18 mouse cellular contexts compared by ENCODE assay signal in the genomic region with DNA sequence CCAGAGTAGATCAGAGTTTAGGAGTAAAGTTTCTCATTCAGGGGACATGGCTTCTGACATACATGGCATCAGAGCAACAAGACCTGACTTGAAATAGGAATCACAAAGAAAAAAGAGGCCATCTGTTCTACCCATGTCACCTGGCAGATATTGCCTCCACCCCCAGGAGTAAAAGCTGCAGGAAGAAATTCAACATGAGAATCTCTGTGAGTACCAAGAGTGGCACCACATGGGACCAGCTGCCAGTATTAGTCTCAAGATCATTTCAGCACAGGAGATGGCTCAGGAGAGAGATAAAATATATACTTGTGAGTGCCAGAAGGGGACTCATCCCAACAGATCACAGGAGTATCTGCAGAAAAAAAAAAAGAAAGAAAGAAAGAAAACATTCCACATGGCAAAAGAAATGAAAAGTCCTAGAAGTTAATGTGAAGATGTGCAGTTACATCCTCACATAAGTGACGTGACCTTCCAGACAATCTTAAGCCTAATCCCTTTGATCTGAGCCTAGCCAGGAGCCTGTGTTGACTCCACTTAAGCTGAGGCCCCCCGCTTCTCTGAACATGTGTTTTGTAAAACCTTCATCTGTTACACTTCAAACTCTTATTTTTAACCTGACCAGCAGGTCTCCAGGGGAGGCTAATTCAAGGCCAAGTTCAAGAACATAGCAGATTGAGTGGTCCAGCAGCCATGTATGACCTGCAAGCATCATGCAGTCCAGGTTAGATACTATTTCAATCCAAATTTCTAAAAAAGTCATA.
DNase-seq lines count a peak whose midpoint lies in the region; TF ChIP-seq lines count a peak whose summit lies in the region.
"Had no signal": no experiment of that assay in that cellular context is flagged by ENCODE, and none has a peak within 500 bp of the region (broad histone marks: within the 10 kb centered on the region; RNA-seq: fewer than 3 reads in every experiment).

No protein-coding gene starts in this region.

- no peak for TF ChIP-seq EP300 in MEL (IDR thresholded peaks at IDR 0.05; ENCODE audit: low read depth in 1 of 2, low read length in 2 of 2)

- no peaks in the 10 kb centered on the region for H3K27me3 ChIP-seq in MEL (ENCODE audit: control insufficient read depth in 1 of 2, insufficient read depth in 2 of 2, low read length in 2 of 2)
- H3K27me3 ChIP-seq in cerebellum, adult 2 months (ENCODE audit: control insufficient read depth, insufficient read depth, low read length) = no peaks in the 10 kb centered on the region
- H3K27me3 ChIP-seq: forebrain, embryonic 13.5 days; heart, embryonic 13.5 days; hindbrain, embryonic 13.5 days had no signal

- no peaks in the 10 kb centered on the region for H3K4me1 ChIP-seq in MEL (ENCODE audit: control insufficient read depth in 1 of 2, insufficient read depth in 2 of 2, low read length in 2 of 2)
- peaks cover 7% of the 10 kb centered on the region; the same call in 1 of the 2 replicates for H3K4me1 ChIP-seq in cerebellum, adult 2 months (ENCODE audit: control insufficient read depth, insufficient read depth, low read length)
- H3K4me1 ChIP-seq: embryonic facial prominence, embryonic 10.5 days; forebrain, embryonic 13.5 days; heart, embryonic 13.5 days; hindbrain, embryonic 13.5 days had no signal

- TF ChIP-seq CTCF in MEL (IDR thresholded peaks at IDR 0.05 in 2 of 3, conservative IDR thresholded peaks at IDR 0.05 in 1 of 3; ENCODE audit: control insufficient read depth in 1 of 3, insufficient read depth in 1 of 3, low read depth in 2 of 3, low read length in 3 of 3, poor library complexity in 1 of 3, severe bottlenecking in 1 of 3) = no peak
- no peak for TF ChIP-seq CTCF in cerebellum, adult 2 months (IDR thresholded peaks at IDR 0.05; ENCODE audit: borderline replicate concordance, insufficient read depth, low read depth, low read length)

- peak; percentile 4 for DNase-seq in MEL (ENCODE audit: low read depth, low spot score)
- DNase-seq in brain, adult 2 months (ENCODE audit: low read depth, low spot score) = peak; percentile 91
- peak; percentile 68 to 89 for DNase-seq in cerebellum, adult 2 months
- peak; percentile 84 to 89 for DNase-seq in cerebellum, postnatal 10 days
- no peak for DNase-seq in heart, postnatal 36 days
- DNase-seq in lung, postnatal 25 days (ENCODE audit: low spot score) = no peak
- no peak for DNase-seq in frontal cortex, postnatal 10 days (ENCODE audit: low spot score in 2 of 2)
- DNase-seq in T-cell, adult 2 months (ENCODE audit: low spot score) = no peak
- DNase-seq: adrenal gland, postnatal 14 days; forebrain, postnatal 0 days; gastrocnemius, postnatal 36 days; heart, adult 11 months; heart, postnatal 4 days; kidney, adult 8-10 months had no signal

- intact Hi-C loops in heart, postnatal 36 days (cut with DNase I) = no loop called here

- H3K27ac ChIP-seq in MEL (ENCODE audit: control insufficient read depth, low read depth, low read length) = no peak overlapping the region
- peak overlapping the region; percentile 88 for H3K27ac ChIP-seq in cerebellum, adult 2 months (ENCODE audit: insufficient read depth, low read length)
- H3K27ac ChIP-seq: embryonic facial prominence, embryonic 10.5 days; forebrain, embryonic 13.5 days; heart, embryonic 13.5 days; hindbrain, embryonic 13.5 days had no signal

- H3K9ac ChIP-seq in MEL (ENCODE audit: control insufficient read depth, low read depth, low read length, poor library complexity, severe bottlenecking) = no peak overlapping the region
- H3K9ac ChIP-seq: forebrain, embryonic 13.5 days; forebrain, postnatal 0 days; heart, embryonic 13.5 days; hindbrain, embryonic 13.5 days had no signal

- H3K36me3 ChIP-seq in MEL (ENCODE audit: control insufficient read depth in 1 of 2, insufficient read depth in 2 of 2, low read length in 2 of 2) = no peaks in the 10 kb centered on the region
- H3K36me3 ChIP-seq: embryonic facial prominence, embryonic 10.5 days; heart, embryonic 13.5 days; hindbrain, embryonic 13.5 days had no signal

- no peak for TF ChIP-seq POLR2A in MEL (IDR thresholded peaks at IDR 0.05; ENCODE audit: control insufficient read depth in 1 of 2, insufficient read depth in 1 of 2, low read depth in 1 of 2, low read length in 2 of 2, poor library complexity in 1 of 2)
- no peak for TF ChIP-seq POLR2A in cerebellum, adult 2 months (IDR thresholded peaks at IDR 0.05; ENCODE audit: borderline replicate concordance, insufficient read depth, low read length)

- 16% methylated on average over 2 of the region's 2 CpGs for WGBS in cerebellum, adult 2 months

- H3K9me3 ChIP-seq in MEL (replicated peaks; ENCODE audit: insufficient read depth, low read length) = no peaks in the 10 kb centered on the region
- H3K9me3 ChIP-seq: embryonic facial prominence, embryonic 10.5 days; forebrain, embryonic 13.5 days; heart, embryonic 13.5 days; hindbrain, embryonic 13.5 days had no signal

- no peak for TF ChIP-seq RAD21 in MEL (IDR thresholded peaks at IDR 0.05; ENCODE audit: low read depth, low read length)

- no peaks in the 10 kb centered on the region for H3K79me2 ChIP-seq in MEL (ENCODE audit: control insufficient read depth, insufficient read depth, low read length, poor library complexity)

- no peak overlapping the region for H3K4me3 ChIP-seq in MEL (ENCODE audit: control insufficient read depth in 1 of 2, insufficient read depth in 1 of 2, low read depth in 2 of 2, low read length in 2 of 2)
- no peak overlapping the region for H3K4me3 ChIP-seq in cerebellum, adult 2 months (replicated peaks; ENCODE audit: insufficient read depth, low read depth, low read length)
- H3K4me3 ChIP-seq: embryonic facial prominence, embryonic 10.5 days; forebrain, embryonic 13.5 days; heart, embryonic 13.5 days; hindbrain, embryonic 13.5 days had no signal

TF ChIP-seq in MEL, 35 proteins besides CTCF, POLR2A, EP300 and RAD21:
- TF ChIP-seq ETS1 (IDR thresholded peaks at IDR 0.05; ENCODE audit: low read depth, low read length) = no peak
- no peak for TF ChIP-seq MAX (IDR thresholded peaks at IDR 0.05; ENCODE audit: low read length)
- TF ChIP-seq TAL1 (IDR thresholded peaks at IDR 0.05; ENCODE audit: low read length) = no peak
- TF ChIP-seq ZKSCAN1 (IDR thresholded peaks at IDR 0.05; ENCODE audit: low read depth, low read length) = no peak
- TF ChIP-seq MXI1 (IDR thresholded peaks at IDR 0.05; ENCODE audit: low read depth, low read length) = no peak
- no peak for TF ChIP-seq HCFC1 (IDR thresholded peaks at IDR 0.05; ENCODE audit: low read depth, low read length)
- TF ChIP-seq ZC3H11A (IDR thresholded peaks at IDR 0.05; ENCODE audit: low read depth, low read length) = no peak
- TF ChIP-seq SMC3 (IDR thresholded peaks at IDR 0.05; ENCODE audit: low read depth, low read length) = no peak
- TF ChIP-seq MEF2A (IDR thresholded peaks at IDR 0.05; ENCODE audit: extremely low read depth, insufficient replicate concordance, low read depth, low read length, poor library complexity, severe bottlenecking) = no peak
- TF ChIP-seq MAZ (IDR thresholded peaks at IDR 0.05; ENCODE audit: low read depth, low read length) = no peak

Comparison
In these comparisons a context has a peak if more than half of its experiments do, and no peak if none do; other contexts are left out.
1. DNase-seq: peak in MEL (single experiment), brain, adult 2 months (single experiment), cerebellum, adult 2 months (2 of 2) and cerebellum, postnatal 10 days (2 of 2); none in heart, postnatal 36 days (0 of 2), lung, postnatal 25 days (single experiment), frontal cortex, postnatal 10 days (0 of 2) and T-cell, adult 2 months (single experiment).